Mouse (Mus musculus): Measurements from ENCODE around the gene Ppm1n. TPM values are rescaled to one million over a fixed set of nuclear protein-coding genes. Genes with fewer than 3 reads are reported as not detected.
"Not testable (repeated sequence)": the region's sequence is repeated elsewhere in the genome, so short reads cannot be mapped to it uniquely, and the experiment has no call there.

The Ppm1n gene
- polyA plus RNA-seq, 1 experiment: 0.30 TPM

- Histone ChIP-seq H3K4me3 (ENCODE audit: control insufficient read depth, low read depth, low read length) (no peak overlapping the region), H3K4me1 (ENCODE audit: control insufficient read depth, insufficient read depth, low read length) (peaks cover 15% of the 10 kb centered on the region), H3K27ac (ENCODE audit: control insufficient read depth, insufficient read depth, low read depth, low read length) (no peak overlapping the region), H3K36me3 (ENCODE audit: control insufficient read depth, insufficient read depth, low read length) (no peaks in the 10 kb centered on the region), H3K27me3 (ENCODE audit: control insufficient read depth, insufficient read depth, low read length) (no peaks in the 10 kb centered on the region)
- TF ChIP-seq CTCF (IDR thresholded peaks at IDR 0.05; ENCODE audit: control insufficient read depth, insufficient read depth, insufficient replicate concordance, low read depth, low read length) (no peak), POLR2A (IDR thresholded peaks at IDR 0.05; ENCODE audit: control insufficient read depth, low read depth, low read length) (no peak)
Measured at GRCm38 (mm10) chr7:19297034-19297433, 17.2 kb upstream of the Ppm1n start.

GRCm38 (mm10) chr7:19295503-19296185, 15.8 kb upstream of the Ppm1n start:
- H3K36me3 ChIP-seq (ENCODE audit: control insufficient read depth, insufficient read depth, low read length): no peaks in the 10 kb centered on the region
- no peaks in the 10 kb centered on the region for H3K27me3 ChIP-seq (ENCODE audit: control insufficient read depth, insufficient read depth, low read length)
- no peak overlapping the region for H3K27ac ChIP-seq (ENCODE audit: control insufficient read depth, insufficient read depth, low read depth, low read length)
- H3K4me3 ChIP-seq (ENCODE audit: control insufficient read depth, low read depth, low read length): peak overlapping the region; percentile 62
- no peak for TF ChIP-seq POLR2A (IDR thresholded peaks at IDR 0.05; ENCODE audit: control insufficient read depth, low read depth, low read length)
- TF ChIP-seq CTCF (IDR thresholded peaks at IDR 0.05; ENCODE audit: control insufficient read depth, insufficient read depth, insufficient replicate concordance, low read depth, low read length): peak; percentile 92
- H3K4me1 ChIP-seq (ENCODE audit: control insufficient read depth, insufficient read depth, low read length): peaks cover 27% of the 10 kb centered on the region

- Histone ChIP-seq H3K27ac (ENCODE audit: control insufficient read depth, insufficient read depth, low read depth, low read length) (no peak overlapping the region), H3K27me3 (ENCODE audit: control insufficient read depth, insufficient read depth, low read length) (no peaks in the 10 kb centered on the region), H3K36me3 (ENCODE audit: control insufficient read depth, insufficient read depth, low read length) (no peaks in the 10 kb centered on the region), H3K4me3 (ENCODE audit: control insufficient read depth, low read depth, low read length) (peak overlapping the region; percentile 62), H3K4me1 (ENCODE audit: control insufficient read depth, insufficient read depth, low read length) (peaks cover 30% of the 10 kb centered on the region)
- no peak for TF ChIP-seq CTCF (IDR thresholded peaks at IDR 0.05; ENCODE audit: control insufficient read depth, insufficient read depth, insufficient replicate concordance, low read depth, low read length)
- no peak for TF ChIP-seq POLR2A (IDR thresholded peaks at IDR 0.05; ENCODE audit: control insufficient read depth, low read depth, low read length)
Measured at GRCm38 (mm10) chr7:19290969-19291596, 11.2 kb upstream of the Ppm1n start.

GRCm38 (mm10) chr7:19284763-19285162, 4.9 kb upstream of the Ppm1n start:
- no peak for TF ChIP-seq POLR2A (IDR thresholded peaks at IDR 0.05; ENCODE audit: control insufficient read depth, low read depth, low read length)
- no peak for TF ChIP-seq CTCF (IDR thresholded peaks at IDR 0.05; ENCODE audit: control insufficient read depth, insufficient read depth, insufficient replicate concordance, low read depth, low read length)
- Histone ChIP-seq H3K36me3 (ENCODE audit: control insufficient read depth, insufficient read depth, low read length) (no peaks in the 10 kb centered on the region), H3K27me3 (ENCODE audit: control insufficient read depth, insufficient read depth, low read length) (no peaks in the 10 kb centered on the region), H3K4me1 (ENCODE audit: control insufficient read depth, insufficient read depth, low read length) (peaks cover 12% of the 10 kb centered on the region), H3K27ac (ENCODE audit: control insufficient read depth, insufficient read depth, low read depth, low read length) (no peak overlapping the region), H3K4me3 (ENCODE audit: control insufficient read depth, low read depth, low read length) (no peak overlapping the region)

GRCm38 (mm10) chr7:19283406-19283804, 3.5 kb upstream of the Ppm1n start:
- Histone ChIP-seq H3K4me3 (ENCODE audit: control insufficient read depth, low read depth, low read length) (no peak overlapping the region; the same call in none of the 2 replicates), H3K36me3 (ENCODE audit: control insufficient read depth, insufficient read depth, low read length) (no peaks in the 10 kb centered on the region), H3K27ac (ENCODE audit: control insufficient read depth, insufficient read depth, low read depth, low read length) (no peak overlapping the region), H3K4me1 (ENCODE audit: control insufficient read depth, insufficient read depth, low read length) (peaks cover 19% of the 10 kb centered on the region), H3K27me3 (ENCODE audit: control insufficient read depth, insufficient read depth, low read length) (no peaks in the 10 kb centered on the region)
- no peak for TF ChIP-seq POLR2A (IDR thresholded peaks at IDR 0.05; ENCODE audit: control insufficient read depth, low read depth, low read length)
- no peak for TF ChIP-seq CTCF (IDR thresholded peaks at IDR 0.05; ENCODE audit: control insufficient read depth, insufficient read depth, insufficient replicate concordance, low read depth, low read length)

GRCm38 (mm10) chr7:19282791-19283405, 3.0 kb upstream of the Ppm1n start:
- no peaks in the 10 kb centered on the region for H3K36me3 ChIP-seq (ENCODE audit: control insufficient read depth, insufficient read depth, low read length)
- H3K4me1 ChIP-seq (ENCODE audit: control insufficient read depth, insufficient read depth, low read length): peaks cover 19% of the 10 kb centered on the region
- H3K4me3 ChIP-seq (ENCODE audit: control insufficient read depth, low read depth, low read length): peak overlapping the region; percentile 62
- no peaks in the 10 kb centered on the region for H3K27me3 ChIP-seq (ENCODE audit: control insufficient read depth, insufficient read depth, low read length)
- no peak overlapping the region for H3K27ac ChIP-seq (ENCODE audit: control insufficient read depth, insufficient read depth, low read depth, low read length)
- TF ChIP-seq POLR2A (IDR thresholded peaks at IDR 0.05; ENCODE audit: control insufficient read depth, low read depth, low read length): no peak
- TF ChIP-seq CTCF (IDR thresholded peaks at IDR 0.05; ENCODE audit: control insufficient read depth, insufficient read depth, insufficient replicate concordance, low read depth, low read length): no peak

- no peaks in the 10 kb centered on the region for H3K36me3 ChIP-seq (ENCODE audit: control insufficient read depth, insufficient read depth, low read length)
- peaks cover 19% of the 10 kb centered on the region for H3K4me1 ChIP-seq (ENCODE audit: control insufficient read depth, insufficient read depth, low read length)
- TF ChIP-seq POLR2A (IDR thresholded peaks at IDR 0.05; ENCODE audit: control insufficient read depth, low read depth, low read length) (no peak), CTCF (IDR thresholded peaks at IDR 0.05; ENCODE audit: control insufficient read depth, insufficient read depth, insufficient replicate concordance, low read depth, low read length) (no peak)
- no peak within 1 kb of the TSS for H3K27ac ChIP-seq (ENCODE audit: control insufficient read depth, insufficient read depth, low read depth, low read length)
- no peaks in the 10 kb centered on the region for H3K27me3 ChIP-seq (ENCODE audit: control insufficient read depth, insufficient read depth, low read length)
- peak within 1 kb of the TSS; percentile 62 for H3K4me3 ChIP-seq (ENCODE audit: control insufficient read depth, low read depth, low read length)
Measured at GRCm38 (mm10) chr7:19282385-19282784, 2.5 kb upstream of the Ppm1n start, which contains the start of gene Rtn2. Gene Rtn2 (plus strand): TSS chr7:19282624.

GRCm38 (mm10) chr7:19281680-19282304, 1.9 kb upstream of the Ppm1n start:
- not testable (repeated sequence) for H3K27me3 ChIP-seq (ENCODE audit: control insufficient read depth, insufficient read depth, low read length); H3K36me3 ChIP-seq (ENCODE audit: control insufficient read depth, insufficient read depth, low read length); H3K27ac ChIP-seq (ENCODE audit: control insufficient read depth, insufficient read depth, low read depth, low read length)
- peak overlapping the region; percentile 62 for H3K4me3 ChIP-seq (ENCODE audit: control insufficient read depth, low read depth, low read length)
- H3K4me1 ChIP-seq (ENCODE audit: control insufficient read depth, insufficient read depth, low read length): peaks cover 15% of the 10 kb centered on the region
